ENCODE assay signal across 22 mouse cellular contexts in the genomic region with DNA sequence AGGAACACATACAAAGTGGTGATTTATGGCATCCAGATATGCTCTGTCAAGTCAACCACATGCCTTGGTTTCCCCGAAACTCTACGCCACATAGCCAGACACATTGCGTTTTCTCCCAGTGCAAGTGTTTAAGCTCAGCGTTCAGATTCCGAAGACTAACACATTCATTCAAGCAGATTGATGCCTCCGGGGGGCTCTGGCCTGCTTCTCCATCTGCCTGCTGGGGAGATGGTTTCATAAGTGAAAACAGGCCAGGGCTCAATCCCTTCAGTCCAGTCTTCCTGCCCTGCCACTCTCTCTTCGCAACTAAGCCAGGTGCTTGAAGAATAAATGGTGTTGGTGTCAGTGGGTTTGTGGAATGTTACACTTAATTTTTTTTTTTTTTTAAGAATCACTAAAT.
DNase-seq lines count a peak whose midpoint lies in the region.
"Had no signal": no experiment of that assay in that cellular context is flagged by ENCODE, and none has a peak within 500 bp of the region (broad histone marks: within the 10 kb centered on the region; RNA-seq: fewer than 3 reads in every experiment).

No protein-coding gene starts in this region.

- 76% methylated on average over 7 of the region's 7 CpGs for WGBS in embryonic facial prominence, embryonic 10.5 days

- DNase-seq in embryo, embryonic 10.5 days (ENCODE audit: low spot score) = peak; percentile 22
- DNase-seq in embryo, embryonic 9.5 days (ENCODE audit: extremely low spot score) = no peak
- DNase-seq in embryonic facial prominence, embryonic 10.5 days (ENCODE audit: low spot score) = peak; percentile 19
- peak; percentile 35 for DNase-seq in forelimb bud, embryonic 11.5 days (ENCODE audit: low read depth, low spot score)
- DNase-seq in retina, postnatal 1 day = peak; percentile 5
- no peak for DNase-seq in urinary bladder, postnatal 4 days (ENCODE audit: low spot score in 2 of 2)
- DNase-seq: adrenal gland, adult 2 months; adrenal gland, postnatal 14 days; cerebellum, adult 11 months; cerebellum, adult 8-10 months; forebrain, postnatal 0 days; gastrocnemius, postnatal 25 days; heart, postnatal 10 days; heart, postnatal 36 days; kidney, adult 18-20 months had no signal

- H3K27me3 ChIP-seq in embryonic facial prominence, embryonic 10.5 days (replicated peaks; ENCODE audit: low read depth, poor library complexity, severe bottlenecking) = no peaks in the 10 kb centered on the region
- H3K27me3 ChIP-seq: embryonic facial prominence, embryonic 12.5 days; embryonic facial prominence, embryonic 15.5 days; heart, embryonic 12.5 days; heart, embryonic 15.5 days; hindbrain, embryonic 13.5 days had no signal

- H3K4me1 ChIP-seq in embryonic facial prominence, embryonic 10.5 days = no peaks in the 10 kb centered on the region
- H3K4me1 ChIP-seq: embryonic facial prominence, embryonic 12.5 days; embryonic facial prominence, embryonic 15.5 days; heart, embryonic 12.5 days; heart, embryonic 15.5 days; hindbrain, embryonic 10.5 days; hindbrain, embryonic 13.5 days had no signal

- no peaks in the 10 kb centered on the region for H3K36me3 ChIP-seq in embryonic facial prominence, embryonic 10.5 days (replicated peaks)
- H3K36me3 ChIP-seq: embryonic facial prominence, embryonic 12.5 days; embryonic facial prominence, embryonic 15.5 days; heart, embryonic 12.5 days; heart, embryonic 15.5 days; hindbrain, embryonic 10.5 days; hindbrain, embryonic 13.5 days had no signal

- no peaks in the 10 kb centered on the region for H3K9me3 ChIP-seq in embryonic facial prominence, embryonic 10.5 days
- H3K9me3 ChIP-seq: embryonic facial prominence, embryonic 12.5 days; embryonic facial prominence, embryonic 15.5 days; heart, embryonic 12.5 days; heart, embryonic 15.5 days; hindbrain, embryonic 10.5 days; hindbrain, embryonic 13.5 days had no signal

- no peak overlapping the region for H3K27ac ChIP-seq in embryonic facial prominence, embryonic 10.5 days (replicated peaks)
- H3K27ac ChIP-seq: embryonic facial prominence, embryonic 12.5 days; embryonic facial prominence, embryonic 15.5 days; heart, embryonic 15.5 days; hindbrain, embryonic 10.5 days; hindbrain, embryonic 13.5 days; hindbrain, postnatal 0 days had no signal

- no peak overlapping the region for H3K4me3 ChIP-seq in embryonic facial prominence, embryonic 10.5 days
- H3K4me3 ChIP-seq: embryonic facial prominence, embryonic 12.5 days; embryonic facial prominence, embryonic 15.5 days; heart, embryonic 12.5 days; heart, embryonic 15.5 days; hindbrain, embryonic 10.5 days; hindbrain, embryonic 13.5 days had no signal

Comparison
In these comparisons a context has a peak if more than half of its experiments do, and no peak if none do; other contexts are left out.
1. DNase-seq: peak in embryo, embryonic 10.5 days (single experiment), embryonic facial prominence, embryonic 10.5 days (single experiment), forelimb bud, embryonic 11.5 days (single experiment) and retina, postnatal 1 day (single experiment); none in embryo, embryonic 9.5 days (single experiment) and urinary bladder, postnatal 4 days (0 of 2).